Mouse (Mus musculus) cerebellum, adult 11-12 months (tissue): Measurements from ENCODE around the gene Pacrg.

Source experiments
- DNase-seq: peaks from one replicate; pipeline ENCODE4 v3.0.0; 2022

The Pacrg gene

GRCm38 (mm10) chr17:10488873-10489272 is 351.2 kb downstream of the Pacrg start:
- no peak for DNase-seq

- DNase-seq = no peak
These were observed 356.1 kb downstream of the Pacrg start for GRCm38 (mm10) chr17:10483945-10484546.

GRCm38 (mm10) chr17:10481081-10481480 is 359.0 kb downstream of the Pacrg start:
- DNase-seq = no peak

GRCm38 (mm10) chr17:10479020-10479707 is 360.9 kb downstream of the Pacrg start:
- DNase-seq = no peak

GRCm38 (mm10) chr17:10478377-10478776 is 361.7 kb downstream of the Pacrg start:
- no peak for DNase-seq

GRCm38 (mm10) chr17:10476807-10477206 is 363.3 kb downstream of the Pacrg start:
- DNase-seq = no peak

GRCm38 (mm10) chr17:10474972-10475371 is 365.1 kb downstream of the Pacrg start:
- no peak for DNase-seq

GRCm38 (mm10) chr17:10473826-10474384 is 366.2 kb downstream of the Pacrg start:
- DNase-seq = no peak

GRCm38 (mm10) chr17:10473175-10473574 is 366.9 kb downstream of the Pacrg start:
- no peak for DNase-seq

GRCm38 (mm10) chr17:10469874-10470568 is 370.1 kb downstream of the Pacrg start:
- no peak for DNase-seq

GRCm38 (mm10) chr17:10467102-10467501 is 373.0 kb downstream of the Pacrg start:
- no peak for DNase-seq

- DNase-seq = no peak
These were observed 374.6 kb downstream of the Pacrg start for GRCm38 (mm10) chr17:10465467-10465866.

GRCm38 (mm10) chr17:10464700-10465099 is 375.4 kb downstream of the Pacrg start:
- no peak for DNase-seq

GRCm38 (mm10) chr17:10463626-10464025 is 376.5 kb downstream of the Pacrg start:
- DNase-seq = no peak

GRCm38 (mm10) chr17:10460916-10461315 is 379.2 kb downstream of the Pacrg start:
- DNase-seq = no peak

- DNase-seq = no peak
These were observed 381.4 kb downstream of the Pacrg start for GRCm38 (mm10) chr17:10458743-10459142.

- no peak for DNase-seq
These were observed 383.7 kb downstream of the Pacrg start for GRCm38 (mm10) chr17:10456409-10456808.

GRCm38 (mm10) chr17:10455961-10456360 is 384.1 kb downstream of the Pacrg start:
- DNase-seq = no peak

GRCm38 (mm10) chr17:10454406-10454805 is 385.7 kb downstream of the Pacrg start:
- DNase-seq = peak; percentile 24

- no peak for DNase-seq
These were observed 387.3 kb downstream of the Pacrg start for GRCm38 (mm10) chr17:10452801-10453200.

- DNase-seq = peak; percentile 29
These were observed 388.6 kb downstream of the Pacrg start for GRCm38 (mm10) chr17:10451306-10452077.

GRCm38 (mm10) chr17:10449800-10450299 is 390.3 kb downstream of the Pacrg start:
- no peak for DNase-seq

GRCm38 (mm10) chr17:10448417-10448816 is 391.7 kb downstream of the Pacrg start:
- DNase-seq = no peak
